Mouse (Mus musculus) thymus, adult 2 months (tissue): ENCODE measurements around the gene Sqstm1. TPM values are rescaled to one million over a fixed set of nuclear protein-coding genes. Genes with fewer than 3 reads are reported as not detected.

ENCODE experiments used
- DNase-seq: peaks from one replicate; pipeline ENCODE4 v3.0.0; 2021
- H3K27ac ChIP-seq: fragments of 200-500 bp; 2 replicates; pipeline ENCODE4 v1.5.1; 2012; ENCODE audit warnings: low read length, control low read depth; ENCODE audit not compliant: control insufficient read depth, insufficient read depth
- H3K27me3 ChIP-seq: fragments of 200-500 bp; 2 replicates; pipeline ENCODE4 v1.6.1; 2012; ENCODE audit warnings: mild to moderate bottlenecking, low read length, moderate library complexity, mixed read lengths; ENCODE audit not compliant: control insufficient read depth, insufficient read depth
- H3K36me3 ChIP-seq: fragments of 200-500 bp; 2 replicates; pipeline ENCODE4 v1.6.1; 2012; ENCODE audit warnings: mild to moderate bottlenecking, low read length, moderate library complexity; ENCODE audit not compliant: control insufficient read depth, insufficient read depth
- H3K4me1 ChIP-seq: fragments of 200-500 bp; replicated peaks from 2 replicates; pipeline ENCODE4 v1.6.1; 2012; ENCODE audit warnings: low read length; ENCODE audit not compliant: control insufficient read depth, insufficient read depth
- H3K4me3 ChIP-seq: fragments of 200-500 bp; 2 replicates; pipeline ENCODE4 v1.5.1; 2012; ENCODE audit warnings: mild to moderate bottlenecking, low read length, control low read depth, moderate library complexity; ENCODE audit not compliant: control insufficient read depth, insufficient read depth
- CTCF ChIP-seq: fragments of 200-500 bp; IDR thresholded peaks from 2 replicates; pipeline ENCODE4 v1.5.1; 2012; ENCODE audit warnings: mild to moderate bottlenecking, control low read depth, low read length, moderate library complexity, borderline replicate concordance; ENCODE audit not compliant: control insufficient read depth, poor library complexity, insufficient read depth; ENCODE audit errors: extremely low read depth
- POLR2A ChIP-seq: fragments of 200-500 bp; IDR thresholded peaks from 2 replicates; pipeline ENCODE4 v1.6.1; 2012; ENCODE audit warnings: mild to moderate bottlenecking, low read length, control low read depth, moderate library complexity; ENCODE audit not compliant: control insufficient read depth, poor library complexity, insufficient read depth; ENCODE audit errors: extremely low read depth
- WGBS: fragments of 180-500 bp; shearing (Covaris S2); methylation state at CpG from one replicate; pipeline ENCODE4 v1.1.7; 2018; 5-methylcytosine and 5-hydroxymethylcytosine counted together
- polyA plus RNA-seq: library from polyadenylated mRNA; depleted of rRNA; stranded (reverse); fragments of >200 nt; gene quantifications from 2 replicates; pipeline ENCODE4 v1.2.3, GENCODE M21; 2012

The Sqstm1 gene
- polyA plus RNA-seq, 1 experiment: 173 TPM

GRCm38 (mm10) chr11:50162338-50163050, 48.1 kb downstream of the Sqstm1 start:
- DNase-seq: no peak
- H3K27ac ChIP-seq: no peak overlapping the region
- H3K27me3 ChIP-seq: no peaks in the 10 kb centered on the region
- WGBS: 95% methylated on average over 3 of the region's 3 CpGs
- peaks cover 19% of the 10 kb centered on the region for H3K36me3 ChIP-seq
- 0 out of 2 replicates have a peak, but pooled peaks cover 5% of the 10 kb centered on the region for H3K4me1 ChIP-seq
- TF ChIP-seq POLR2A (no peak), CTCF (no peak)
- no peak overlapping the region for H3K4me3 ChIP-seq

DNA sequence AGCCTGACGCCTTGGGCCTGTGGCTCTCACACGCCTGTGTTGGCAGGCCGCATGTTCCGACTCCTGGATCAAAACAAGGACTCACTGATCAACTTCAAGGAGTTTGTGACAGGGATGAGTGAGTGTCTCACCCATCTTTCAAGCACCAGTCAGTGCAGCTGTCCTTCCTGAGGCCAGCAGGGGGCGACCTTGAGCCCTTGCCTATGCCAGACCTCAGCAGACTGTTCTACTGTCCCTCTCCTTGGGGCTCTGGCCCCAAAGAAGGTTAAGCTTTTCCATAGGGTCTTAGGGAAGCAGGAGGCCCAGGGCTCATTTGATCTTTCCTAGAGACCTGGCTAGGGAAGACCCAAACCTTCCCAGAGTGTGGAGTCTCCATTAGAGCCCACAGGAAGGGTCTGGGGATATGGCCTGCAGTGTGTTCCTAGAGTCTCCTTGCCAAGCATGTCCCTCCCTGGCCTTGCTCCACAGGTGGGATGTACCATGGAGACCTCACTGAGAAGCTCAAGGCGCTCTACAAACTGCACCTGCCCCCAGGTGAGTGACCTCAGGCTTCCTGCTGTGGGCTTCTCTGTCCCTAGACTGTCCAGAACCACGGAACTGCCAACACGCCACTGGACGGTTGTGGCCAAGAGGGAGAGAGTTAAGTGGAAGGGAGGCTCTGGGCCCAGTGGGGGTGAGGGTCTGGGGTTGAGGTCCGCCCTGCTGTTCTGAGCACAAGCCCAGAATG, 48.9 kb downstream of the Sqstm1 start:
- peak; percentile 88 for TF ChIP-seq CTCF
- TF ChIP-seq POLR2A: no peak
- Histone ChIP-seq H3K27ac (no peak overlapping the region), H3K27me3 (no peaks in the 10 kb centered on the region), H3K36me3 (peaks cover 26% of the 10 kb centered on the region), H3K4me3 (no peak overlapping the region), H3K4me1 (0 out of 2 replicates have a peak, but pooled peaks cover 5% of the 10 kb centered on the region)
- 79% methylated on average over 10 of the region's 10 CpGs for WGBS
- peak; percentile 56 for DNase-seq

- no peak for TF ChIP-seq CTCF
- Histone ChIP-seq H3K27me3 (no peaks in the 10 kb centered on the region), H3K4me1 (0 out of 2 replicates have a peak, but pooled peaks cover 5% of the 10 kb centered on the region), H3K36me3 (peaks cover 44% of the 10 kb centered on the region), H3K4me3 (no peak overlapping the region), H3K27ac (no peak overlapping the region)
- DNase-seq: no peak
- 93% methylated on average over 4 of the region's 4 CpGs for WGBS
Measured at GRCm38 (mm10) chr11:50159347-50159746, 51.3 kb downstream of the Sqstm1 start.

DNA sequence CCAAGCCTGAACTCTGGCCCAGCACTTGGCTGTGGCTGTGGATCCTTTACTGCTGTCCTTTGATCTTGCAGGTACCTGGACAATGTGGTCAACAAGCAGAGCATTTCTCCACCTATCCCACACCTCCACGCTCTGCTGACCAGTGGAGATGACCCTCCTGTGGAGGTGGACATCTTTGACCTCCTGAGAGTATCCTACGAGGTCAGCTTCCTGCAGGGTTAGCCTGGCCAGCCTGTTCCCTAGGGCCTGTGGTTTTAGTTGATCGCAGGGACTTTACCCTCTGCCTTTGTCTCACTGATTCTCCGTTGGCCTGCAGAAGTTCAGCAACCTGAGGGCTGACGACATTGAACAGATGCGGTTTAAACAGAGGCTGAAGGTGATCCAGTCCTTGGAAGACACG, 52.3 kb downstream of the Sqstm1 start:
- Histone ChIP-seq H3K36me3 (peaks cover 53% of the 10 kb centered on the region), H3K4me3 (no peak overlapping the region), H3K27me3 (no peaks in the 10 kb centered on the region), H3K27ac (no peak overlapping the region), H3K4me1 (0 out of 2 replicates have a peak, but pooled peaks cover 5% of the 10 kb centered on the region)
- 98% methylated on average over 7 of the region's 7 CpGs for WGBS
- TF ChIP-seq POLR2A: no peak
- no peak for TF ChIP-seq CTCF
- no peak for DNase-seq

DNA sequence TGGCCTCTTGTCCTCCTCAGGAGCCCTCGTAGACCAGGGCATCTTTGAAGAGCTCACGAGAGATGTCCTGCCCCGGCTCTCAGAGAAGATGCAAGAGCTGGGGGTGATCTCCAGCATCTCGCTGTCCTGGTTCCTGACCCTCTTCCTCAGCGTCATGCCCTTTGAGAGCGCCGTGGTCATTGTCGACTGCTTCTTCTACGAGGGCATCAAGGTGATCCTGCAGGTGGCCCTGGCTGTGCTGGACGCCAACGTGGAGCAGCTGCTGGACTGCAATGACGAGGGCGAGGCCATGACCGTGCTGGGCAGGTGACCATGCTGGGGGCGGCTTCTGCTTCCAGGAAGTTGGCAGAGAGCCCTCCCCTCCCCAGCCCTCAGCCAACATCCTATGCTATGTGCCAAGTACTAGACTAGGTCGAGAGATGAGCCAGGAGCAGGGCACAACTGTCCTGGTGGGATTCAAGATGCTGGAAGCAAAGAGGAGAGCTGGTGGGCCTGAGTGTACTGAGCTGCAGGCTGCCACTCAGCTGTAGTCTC, 53.8 kb downstream of the Sqstm1 start:
- Histone ChIP-seq H3K4me1 (no peaks in the 10 kb centered on the region), H3K36me3 (peaks cover 68% of the 10 kb centered on the region), H3K27me3 (no peaks in the 10 kb centered on the region), H3K27ac (no peak overlapping the region), H3K4me3 (no peak overlapping the region)
- no peak for DNase-seq
- TF ChIP-seq POLR2A (no peak), CTCF (no peak)
- 99% methylated on average over 16 of the region's 16 CpGs for WGBS

GRCm38 (mm10) chr11:50155785-50156184, 54.8 kb downstream of the Sqstm1 start:
- H3K4me1 ChIP-seq: no peaks in the 10 kb centered on the region
- peaks cover 76% of the 10 kb centered on the region for H3K36me3 ChIP-seq
- TF ChIP-seq POLR2A: no peak
- no peak for TF ChIP-seq CTCF
- H3K27me3 ChIP-seq: no peaks in the 10 kb centered on the region
- WGBS: 94% methylated on average over 2 of the region's 2 CpGs
- no peak for DNase-seq
- no peak overlapping the region for H3K4me3 ChIP-seq
- H3K27ac ChIP-seq: no peak overlapping the region
